Mouse (Mus musculus) bone marrow macrophage, adult 2 months (primary cell): ENCODE data around the gene Il1a.

ENCODE experiments used
- CTCF ChIP-seq: IDR thresholded peaks from 2 replicates; pipeline ENCODE4 v1.5.1; 2012; ENCODE audit warnings: low read depth, mild to moderate bottlenecking, low read length, moderate library complexity
- POLR2A ChIP-seq: IDR thresholded peaks from 2 replicates; pipeline ENCODE4 v1.6.1; 2012; ENCODE audit warnings: mild to moderate bottlenecking, low read depth, low read length, borderline replicate concordance

- TF ChIP-seq POLR2A (no peak), CTCF (no peak)
Measured at GRCm38 (mm10) chr2:129265316-129265715, 44.5 kb downstream of the Il1a start.
